Mouse (Mus musculus): ENCODE results near the gene Cacna1c. TPM values are rescaled to one million over a fixed set of nuclear protein-coding genes. Genes with fewer than 3 reads are reported as not detected.

Cacna1c gene
- 1.1 TPM for polyA plus RNA-seq (2017; shearing (Covaris generic))

GRCm38 (mm10) chr6:119196382-119197305 is at the start of gene Cacna1c:
Cacna1c (minus strand) TSS chr6:119196418.

GRCm38 (mm10) chr6:119236241-119236640 is 40.0 kb upstream of the Cacna1c start, which contains the start of gene Cacna2d4:
Cacna2d4 (plus strand) TSS chr6:119236526.

GRCm38 (mm10) chr6:119175078-119175853 is 21.0 kb downstream of the Cacna1c start, which contains the start of gene Dcp1b:
Dcp1b (plus strand) TSS chr6:119175253.

GRCm38 (mm10) chr6:118561745-118562609 is 634.2 kb downstream of the Cacna1c start, which contains the start of gene Ankrd26:
Ankrd26 (minus strand) TSS chr6:118562226.

Other genes starting within 250 kb of the Cacna1c start
- gene Dcp1b, start 21.2 kb downstream of the Cacna1c start, polyA plus RNA-seq (2017; shearing (Covaris generic)) = 16.0 TPM
- gene Cacna2d4, start 40.1 kb upstream of the Cacna1c start, polyA plus RNA-seq (2017; shearing (Covaris generic)) = 1.2 TPM
- not detected for gene Lrtm2, start 134.3 kb upstream of the Cacna1c start, polyA plus RNA-seq (2017; shearing (Covaris generic))
- gene Adipor2, start 221.3 kb upstream of the Cacna1c start, polyA plus RNA-seq (2017; shearing (Covaris generic)) = 40.2 TPM